Mouse (Mus musculus) megakaryocyte, embryonic 14.5 days (primary cell): Measurements from ENCODE around the gene Ankrd49.

Experiments used
- FLI1 ChIP-seq: IDR thresholded peaks from 2 replicates; pipeline ENCODE4 v1.6.1; 2012; ENCODE audit warnings: low read length, inconsistent platforms, mixed read lengths
- GATA1 ChIP-seq: IDR thresholded peaks from 3 replicates; pipeline ENCODE4 v1.6.1; 2012; ENCODE audit warnings: mixed read lengths, low read length, inconsistent platforms, borderline replicate concordance

DNA sequence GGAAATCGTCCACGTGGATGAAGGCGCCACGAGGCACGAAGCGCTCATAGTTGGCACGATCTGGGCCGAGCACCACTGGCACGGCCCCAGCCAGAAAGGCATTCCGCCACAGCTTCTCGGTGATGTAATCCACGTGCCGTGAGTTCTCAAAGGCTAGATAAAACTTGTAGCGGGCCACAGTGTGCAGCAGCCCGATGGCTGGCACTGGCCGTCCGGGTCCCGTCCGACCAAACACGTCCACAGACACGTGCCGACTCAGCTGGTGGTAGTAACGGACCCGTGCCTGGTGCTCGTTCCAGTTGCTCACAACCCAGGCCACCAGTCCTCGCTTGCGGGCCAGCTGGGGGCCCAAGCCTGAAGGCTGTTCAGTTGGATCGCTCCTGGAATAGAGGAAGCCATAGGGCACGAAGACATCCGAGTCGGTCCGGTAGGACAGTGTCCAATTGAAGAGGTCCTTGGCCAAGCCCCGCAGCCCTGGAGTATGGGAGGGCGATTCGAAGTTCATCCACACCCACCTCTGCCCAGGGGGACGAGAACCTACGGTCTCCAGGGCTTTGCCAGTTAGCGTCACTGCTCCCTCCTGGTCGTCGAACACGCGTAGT is 33.7 kb downstream of the Ankrd49 start:
- TF ChIP-seq FLI1 (no peak), GATA1 (no peak)
